Mouse (Mus musculus) midbrain, embryonic 12.5 days (tissue): ENCODE data around the gene Ifit3b. TPM values are rescaled to one million over a fixed set of nuclear protein-coding genes. Genes with fewer than 3 reads are reported as not detected.
"Not testable (repeated sequence)": the region's sequence is repeated elsewhere in the genome, so short reads cannot be mapped to it uniquely, and the experiment has no call there.

Experiments
- ATAC-seq: fragments of 200-750 bp; cut with Nextera tagmentation; 2 replicates; pipeline ENCODE4 v1.8.0; 2017; ENCODE audit warnings: low read depth, moderate TSS enrichment, moderate library complexity; ENCODE audit not compliant: low FRiP score
- H3K27ac ChIP-seq: fragments of 300-500 bp; sonication (generic); replicated peaks from 2 replicates; pipeline ENCODE4 v1.5.1; 2016; ENCODE audit warnings: mild to moderate bottlenecking
- H3K27me3 ChIP-seq: fragments of 300-500 bp; sonication (generic); 2 replicates; pipeline ENCODE4 v1.6.1; 2016; ENCODE audit warnings: mild to moderate bottlenecking
- H3K36me3 ChIP-seq: fragments of 300-500 bp; sonication (generic); 2 replicates; pipeline ENCODE4 v1.6.1; 2016
- H3K4me1 ChIP-seq: fragments of 300-500 bp; sonication (generic); 2 replicates; pipeline ENCODE4 v1.6.1; 2016
- H3K4me2 ChIP-seq: fragments of 300-500 bp; sonication (generic); replicated peaks from 2 replicates; pipeline ENCODE4 v1.6.1; 2016; ENCODE audit warnings: mild to moderate bottlenecking, moderate library complexity
- H3K4me3 ChIP-seq: fragments of 300-500 bp; sonication (generic); 2 replicates; pipeline ENCODE4 v1.5.1; 2016; ENCODE audit warnings: mild to moderate bottlenecking
- H3K9ac ChIP-seq: fragments of 300-500 bp; sonication (generic); replicated peaks from 2 replicates; pipeline ENCODE4 v1.6.1; 2016; ENCODE audit warnings: mild to moderate bottlenecking, moderate library complexity
- H3K9me3 ChIP-seq: fragments of 300-500 bp; sonication (generic); 2 replicates; pipeline ENCODE4 v1.6.1; 2016; ENCODE audit warnings: mild to moderate bottlenecking
- WGBS: fragments of 180-500 bp; shearing (Covaris S2); methylation state at CpG from one replicate; pipeline ENCODE4 v1.1.7; 2016; 5-methylcytosine and 5-hydroxymethylcytosine counted together
- polyA plus RNA-seq: library from polyadenylated mRNA; unstranded; fragments of >200 nt; fragmentation: Nextera tagmentation; extraction: Ambion mirVana; gene quantifications from 2 replicates; pipeline ENCODE4 v1.2.1, GENCODE M21; 2016

Ifit3b gene
- 0.15 and 0.18 TPM in 2 replicates for polyA plus RNA-seq

- ATAC-seq, H3K9me3 ChIP-seq, H3K9ac ChIP-seq, H3K27ac ChIP-seq, H3K4me3 ChIP-seq, H3K4me1 ChIP-seq, H3K4me2 ChIP-seq, H3K36me3 ChIP-seq, H3K27me3 ChIP-seq: not testable (repeated sequence)
- WGBS = 56% methylated on average over 4 of the region's 4 CpGs
These were observed at the start of gene Ifit3b for GRCm38 (mm10) chr19:34607237-34608051. Ifit3b (plus strand) TSS chr19:34607970.

- H3K4me2 ChIP-seq = no peak overlapping the region
- no peak overlapping the region for H3K9ac ChIP-seq
- H3K4me1 ChIP-seq = 0 out of 2 replicates have a peak, but pooled peaks cover 5% of the 10 kb centered on the region
- H3K27me3 ChIP-seq = no peaks in the 10 kb centered on the region
- H3K4me3 ChIP-seq = no peak overlapping the region
- no peak for ATAC-seq
- no peaks in the 10 kb centered on the region for H3K9me3 ChIP-seq
- H3K36me3 ChIP-seq = no peaks in the 10 kb centered on the region
- H3K27ac ChIP-seq = no peak overlapping the region
These were observed 45.2 kb upstream of the Ifit3b start for GRCm38 (mm10) chr19:34562556-34562955.

- no peak for ATAC-seq
- no peaks in the 10 kb centered on the region for H3K9me3 ChIP-seq
- no peak overlapping the region for H3K4me2 ChIP-seq
- no peak overlapping the region for H3K9ac ChIP-seq
- no peaks in the 10 kb centered on the region for H3K4me1 ChIP-seq
- H3K36me3 ChIP-seq = no peaks in the 10 kb centered on the region
- no peak overlapping the region for H3K4me3 ChIP-seq
- 88% methylated on average over 1 of the region's 1 CpGs for WGBS
- no peak overlapping the region for H3K27ac ChIP-seq
- H3K27me3 ChIP-seq = no peaks in the 10 kb centered on the region
These were observed 41.5 kb upstream of the Ifit3b start for GRCm38 (mm10) chr19:34566178-34566784.

- no peaks in the 10 kb centered on the region for H3K36me3 ChIP-seq
- H3K27me3 ChIP-seq = no peaks in the 10 kb centered on the region
- no peak for ATAC-seq
- H3K4me1 ChIP-seq = no peaks in the 10 kb centered on the region
- no peak overlapping the region for H3K4me2 ChIP-seq
- H3K9ac ChIP-seq = no peak overlapping the region
- WGBS = 73% methylated on average over 7 of the region's 7 CpGs
- H3K4me3 ChIP-seq = no peak overlapping the region
- no peak overlapping the region for H3K27ac ChIP-seq
- H3K9me3 ChIP-seq = no peaks in the 10 kb centered on the region
These were observed 38.5 kb upstream of the Ifit3b start for GRCm38 (mm10) chr19:34568988-34569895.

- no peak overlapping the region for H3K9ac ChIP-seq
- H3K4me1 ChIP-seq = no peaks in the 10 kb centered on the region
- no peak for ATAC-seq
- no peaks in the 10 kb centered on the region for H3K27me3 ChIP-seq
- no peak overlapping the region for H3K4me3 ChIP-seq
- H3K27ac ChIP-seq = no peak overlapping the region
- no peak overlapping the region for H3K4me2 ChIP-seq
- whole genome bisulfite sequencing = 69% methylated on average over 4 of the region's 4 CpGs
- H3K9me3 ChIP-seq = no peaks in the 10 kb centered on the region
- H3K36me3 ChIP-seq = no peaks in the 10 kb centered on the region
These were observed 37.8 kb upstream of the Ifit3b start for GRCm38 (mm10) chr19:34569896-34570476.

GRCm38 (mm10) chr19:34571080-34571479 lies 36.7 kb upstream of the Ifit3b start:
- no peaks in the 10 kb centered on the region for H3K9me3 ChIP-seq
- H3K36me3 ChIP-seq = no peaks in the 10 kb centered on the region
- no peak for ATAC-seq
- no peak overlapping the region for H3K4me2 ChIP-seq
- H3K27ac ChIP-seq = no peak overlapping the region
- no peak overlapping the region for H3K4me3 ChIP-seq
- no peaks in the 10 kb centered on the region for H3K4me1 ChIP-seq
- 83% methylated on average over 1 of the region's 1 CpGs for WGBS
- no peaks in the 10 kb centered on the region for H3K27me3 ChIP-seq
- H3K9ac ChIP-seq = no peak overlapping the region

GRCm38 (mm10) chr19:34573650-34574049 lies 34.1 kb upstream of the Ifit3b start:
- WGBS = 91% methylated on average over 5 of the region's 5 CpGs
- ATAC-seq = no peak
- H3K27me3 ChIP-seq = no peaks in the 10 kb centered on the region
- H3K36me3 ChIP-seq = no peaks in the 10 kb centered on the region
- no peak overlapping the region for H3K4me3 ChIP-seq
- H3K4me2 ChIP-seq = no peak overlapping the region
- H3K9ac ChIP-seq = no peak overlapping the region
- H3K9me3 ChIP-seq = no peaks in the 10 kb centered on the region
- H3K27ac ChIP-seq = no peak overlapping the region
- H3K4me1 ChIP-seq = no peaks in the 10 kb centered on the region

- Histone ChIP-seq H3K4me2 (no peak overlapping the region), H3K4me1 (no peaks in the 10 kb centered on the region), H3K27me3 (no peaks in the 10 kb centered on the region), H3K27ac (no peak overlapping the region), H3K36me3 (no peaks in the 10 kb centered on the region), H3K4me3 (no peak overlapping the region), H3K9me3 (no peaks in the 10 kb centered on the region), H3K9ac (no peak overlapping the region)
- WGBS = 75% methylated on average over 1 of the region's 1 CpGs
- no peak for ATAC-seq
These were observed 30.6 kb upstream of the Ifit3b start for GRCm38 (mm10) chr19:34577121-34577520.

DNA sequence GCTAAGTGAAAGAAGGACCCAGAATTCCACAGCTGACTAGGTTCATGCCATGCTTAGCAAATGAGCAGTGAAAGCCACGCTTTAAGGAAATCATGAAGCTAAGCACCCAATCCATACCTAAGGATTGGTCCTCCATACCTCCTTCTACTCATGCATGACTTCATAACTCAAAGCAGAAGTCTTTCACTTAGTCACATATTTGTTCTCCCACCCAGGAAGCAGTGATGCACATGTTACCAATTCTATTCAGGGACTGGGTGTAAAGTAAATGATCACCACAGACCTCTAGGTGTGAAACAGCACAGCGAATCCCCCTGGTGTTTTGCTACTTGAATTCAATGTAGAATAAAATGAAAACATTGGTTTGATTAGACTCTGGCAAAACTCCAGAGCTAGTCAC lies 25.1 kb upstream of the Ifit3b start:
- H3K9me3 ChIP-seq, H3K27ac ChIP-seq, H3K9ac ChIP-seq, H3K4me2 ChIP-seq, H3K4me3 ChIP-seq, H3K27me3 ChIP-seq, H3K4me1 ChIP-seq, H3K36me3 ChIP-seq, ATAC-seq: not testable (repeated sequence)
- 82% methylated on average over 2 of the region's 2 CpGs for WGBS

- H3K4me3 ChIP-seq, H3K9ac ChIP-seq, H3K4me1 ChIP-seq, ATAC-seq, H3K27me3 ChIP-seq, H3K36me3 ChIP-seq, H3K9me3 ChIP-seq, H3K27ac ChIP-seq, H3K4me2 ChIP-seq: not testable (repeated sequence)
- 65% methylated on average over 2 of the region's 2 CpGs for WGBS
These were observed 24.5 kb upstream of the Ifit3b start, which contains the start of gene Ifit3 for GRCm38 (mm10) chr19:34583126-34583766. Ifit3 (plus strand) TSS chr19:34583531.

GRCm38 (mm10) chr19:34585740-34586458 lies 21.9 kb upstream of the Ifit3b start:
- not testable (repeated sequence) for H3K9me3 ChIP-seq, ATAC-seq, H3K4me2 ChIP-seq, H3K36me3 ChIP-seq, H3K27ac ChIP-seq, H3K4me1 ChIP-seq, H3K27me3 ChIP-seq, H3K4me3 ChIP-seq, H3K9ac ChIP-seq
- 68% methylated on average over 5 of the region's 5 CpGs for WGBS
